Mouse (Mus musculus) E14TG2a.4 (cell line): ENCODE measurements around the gene Map2k3.

ENCODE experiments used
- CTCF ChIP-seq: conservative IDR thresholded peaks from 2 replicates; pipeline ENCODE4 v1.5.1; 2014; ENCODE audit warnings: low read length
- NANOG ChIP-seq: IDR thresholded peaks from 2 replicates; pipeline ENCODE4 v1.6.1; 2014; ENCODE audit warnings: borderline replicate concordance, low read length, mixed read lengths
- POU5F1 ChIP-seq: IDR thresholded peaks from 2 replicates; pipeline ENCODE4 v1.6.1; 2014; ENCODE audit warnings: low read length, borderline replicate concordance

- no peak for TF ChIP-seq CTCF
- TF ChIP-seq NANOG: no peak
- no peak for TF ChIP-seq POU5F1
Observed at GRCm38 (mm10) chr11:60958948-60959347, 27.1 kb downstream of the Map2k3 start.
